Mouse (Mus musculus): Measurements from ENCODE around the gene Wdr5b.

Wdr5b gene

GRCm38 (mm10) chr16:36069819-36070575 is 29.0 kb downstream of the Wdr5b start:
- no peak for DNase-seq (ENCODE audit: low read depth, low spot score)

GRCm38 (mm10) chr16:36071071-36071449 is 30.1 kb downstream of the Wdr5b start:
- peak; percentile 34 for DNase-seq (ENCODE audit: low read depth, low spot score)

GRCm38 (mm10) chr16:36071450-36072379 is 30.7 kb downstream of the Wdr5b start, which contains the start of the genes Fam162a and Ccdc58:
Gene Fam162a (minus strand): TSS chr16:36071594.
Gene Ccdc58 (plus strand): TSS chr16:36071685.
- peak; percentile 80 for DNase-seq (ENCODE audit: low read depth, low spot score)

- DNase-seq (ENCODE audit: low read depth, low spot score) = no peak
Observed at GRCm38 (mm10) chr16:36072410-36073011, 31.5 kb downstream of the Wdr5b start.

GRCm38 (mm10) chr16:36074772-36075171 is 33.8 kb downstream of the Wdr5b start:
- DNase-seq (ENCODE audit: low read depth, low spot score) = no peak

GRCm38 (mm10) chr16:36079916-36080315 is 38.9 kb downstream of the Wdr5b start:
- no peak for DNase-seq (ENCODE audit: low read depth, low spot score)

- no peak for DNase-seq (ENCODE audit: low read depth, low spot score)
Observed at GRCm38 (mm10) chr16:36087846-36088245, 46.9 kb downstream of the Wdr5b start.

- DNase-seq (ENCODE audit: low read depth, low spot score) = no peak
Observed at GRCm38 (mm10) chr16:36089065-36089464, 48.1 kb downstream of the Wdr5b start.

GRCm38 (mm10) chr16:36089850-36090616 is 49.0 kb downstream of the Wdr5b start:
- DNase-seq (ENCODE audit: low read depth, low spot score) = no peak

GRCm38 (mm10) chr16:36090785-36091509 is 50.0 kb downstream of the Wdr5b start:
- DNase-seq (ENCODE audit: low read depth, low spot score) = no peak

Data from c-Kit-negative CD71-positive TER-119-positive erythroid progenitor cells, embryonic 14.5 days (primary cell).